Mouse (Mus musculus): ENCODE measurements around the gene Trhr2. TPM values are rescaled to one million over a fixed set of nuclear protein-coding genes. Genes with fewer than 3 reads are reported as not detected.
"Not testable (repeated sequence)": the region's sequence is repeated elsewhere in the genome, so short reads cannot be mapped to it uniquely, and the experiment has no call there.

The Trhr2 gene
- polyA plus RNA-seq, 1 experiment = 0.07 TPM

- Histone ChIP-seq H3K27me3 (ENCODE audit: control insufficient read depth, insufficient read depth, insufficient read length) (no peaks in the 10 kb centered on the region), H3K36me3 (ENCODE audit: control insufficient read depth, insufficient read depth) (peaks cover 3% of the 10 kb centered on the region), H3ac (ENCODE audit: control insufficient read depth, insufficient read length, low read depth) (no peak overlapping the region), H3K79me2 (ENCODE audit: control insufficient read depth, insufficient read depth) (no peaks in the 10 kb centered on the region), H3K79me3 (ENCODE audit: low read depth) (no peaks in the 10 kb centered on the region), H3K4me3 (ENCODE audit: insufficient read depth, poor library complexity, severe bottlenecking) (no peak overlapping the region)
- TF ChIP-seq CTCF (IDR thresholded peaks at IDR 0.05; ENCODE audit: control insufficient read depth, insufficient read depth, insufficient read length) (no peak), MAX (IDR thresholded peaks at IDR 0.05) (no peak), USF1 (IDR thresholded peaks at IDR 0.05; ENCODE audit: low read depth) (no peak), MYOG (IDR thresholded peaks at IDR 0.05; ENCODE audit: control insufficient read depth, extremely low read depth, insufficient read length) (no peak), MYOD1 (IDR thresholded peaks at IDR 0.05; ENCODE audit: control insufficient read depth, insufficient read length, low read depth) (no peak), CEBPB (IDR thresholded peaks at IDR 0.05; ENCODE audit: low read depth) (no peak), FOSL1 (IDR thresholded peaks at IDR 0.05; ENCODE audit: insufficient read depth, low read length, poor library complexity, severe bottlenecking) (no peak)
Measured at GRCm38 (mm10) chr8:122326114-122326542, 34.4 kb downstream of the Trhr2 start.

- peaks cover 3% of the 10 kb centered on the region for H3K36me3 ChIP-seq (ENCODE audit: control insufficient read depth, insufficient read depth)
- no peak overlapping the region for H3ac ChIP-seq (ENCODE audit: control insufficient read depth, insufficient read length, low read depth)
- H3K27me3 ChIP-seq (ENCODE audit: control insufficient read depth, insufficient read depth, insufficient read length) = no peaks in the 10 kb centered on the region
- no peaks in the 10 kb centered on the region for H3K79me2 ChIP-seq (ENCODE audit: control insufficient read depth, insufficient read depth)
- no peak overlapping the region for H3K4me3 ChIP-seq (ENCODE audit: insufficient read depth, poor library complexity, severe bottlenecking)
- no peak for TF ChIP-seq CTCF (IDR thresholded peaks at IDR 0.05; ENCODE audit: control insufficient read depth, insufficient read depth, insufficient read length)
- TF ChIP-seq MYOG (IDR thresholded peaks at IDR 0.05; ENCODE audit: control insufficient read depth, extremely low read depth, insufficient read length) = no peak
- no peak for TF ChIP-seq MYOD1 (IDR thresholded peaks at IDR 0.05; ENCODE audit: control insufficient read depth, insufficient read length, low read depth)
- TF ChIP-seq CEBPB (IDR thresholded peaks at IDR 0.05; ENCODE audit: low read depth) = no peak
- no peak for TF ChIP-seq FOSL1 (IDR thresholded peaks at IDR 0.05; ENCODE audit: insufficient read depth, low read length, poor library complexity, severe bottlenecking)
- no peak for TF ChIP-seq MAX (IDR thresholded peaks at IDR 0.05)
- no peak for TF ChIP-seq USF1 (IDR thresholded peaks at IDR 0.05; ENCODE audit: low read depth)
- H3K79me3 ChIP-seq (ENCODE audit: low read depth) = no peaks in the 10 kb centered on the region
Measured at GRCm38 (mm10) chr8:122325196-122325595, 35.4 kb downstream of the Trhr2 start.

GRCm38 (mm10) chr8:122323951-122324402, 36.6 kb downstream of the Trhr2 start:
- not testable (repeated sequence) for H3ac ChIP-seq (ENCODE audit: control insufficient read depth, insufficient read length, low read depth); H3K79me3 ChIP-seq (ENCODE audit: low read depth); H3K4me3 ChIP-seq (ENCODE audit: insufficient read depth, poor library complexity, severe bottlenecking); H3K36me3 ChIP-seq (ENCODE audit: control insufficient read depth, insufficient read depth); H3K27me3 ChIP-seq (ENCODE audit: control insufficient read depth, insufficient read depth, insufficient read length); H3K79me2 ChIP-seq (ENCODE audit: control insufficient read depth, insufficient read depth)

GRCm38 (mm10) chr8:122322792-122323191, 37.8 kb downstream of the Trhr2 start:
- Histone ChIP-seq H3K4me3 (ENCODE audit: insufficient read depth, poor library complexity, severe bottlenecking) (no peak overlapping the region), H3K27me3 (ENCODE audit: control insufficient read depth, insufficient read depth, insufficient read length) (no peaks in the 10 kb centered on the region), H3K79me2 (ENCODE audit: control insufficient read depth, insufficient read depth) (no peaks in the 10 kb centered on the region), H3K79me3 (ENCODE audit: low read depth) (no peaks in the 10 kb centered on the region), H3ac (ENCODE audit: control insufficient read depth, insufficient read length, low read depth) (no peak overlapping the region), H3K36me3 (ENCODE audit: control insufficient read depth, insufficient read depth) (peaks cover 3% of the 10 kb centered on the region)
- no peak for TF ChIP-seq MYOG (IDR thresholded peaks at IDR 0.05; ENCODE audit: control insufficient read depth, extremely low read depth, insufficient read length)

- Histone ChIP-seq H3K79me3 (ENCODE audit: low read depth) (no peaks in the 10 kb centered on the region), H3K79me2 (ENCODE audit: control insufficient read depth, insufficient read depth) (no peaks in the 10 kb centered on the region), H3K27me3 (ENCODE audit: control insufficient read depth, insufficient read depth, insufficient read length) (no peaks in the 10 kb centered on the region), H3K4me3 (ENCODE audit: insufficient read depth, poor library complexity, severe bottlenecking) (no peak overlapping the region), H3K36me3 (ENCODE audit: control insufficient read depth, insufficient read depth) (peaks cover 3% of the 10 kb centered on the region), H3ac (ENCODE audit: control insufficient read depth, insufficient read length, low read depth) (no peak overlapping the region)
- TF ChIP-seq MAX (IDR thresholded peaks at IDR 0.05) (no peak), CEBPB (IDR thresholded peaks at IDR 0.05; ENCODE audit: low read depth) (no peak), CTCF (IDR thresholded peaks at IDR 0.05; ENCODE audit: control insufficient read depth, insufficient read depth, insufficient read length) (no peak), FOSL1 (IDR thresholded peaks at IDR 0.05; ENCODE audit: insufficient read depth, low read length, poor library complexity, severe bottlenecking) (no peak), USF1 (IDR thresholded peaks at IDR 0.05; ENCODE audit: low read depth) (no peak), MYOG (IDR thresholded peaks at IDR 0.05; ENCODE audit: control insufficient read depth, extremely low read depth, insufficient read length) (no peak), MYOD1 (IDR thresholded peaks at IDR 0.05; ENCODE audit: control insufficient read depth, insufficient read length, low read depth) (no peak)
Measured at GRCm38 (mm10) chr8:122322126-122322525, 38.4 kb downstream of the Trhr2 start.

GRCm38 (mm10) chr8:122321455-122321921, 39.1 kb downstream of the Trhr2 start:
- Histone ChIP-seq H3ac (ENCODE audit: control insufficient read depth, insufficient read length, low read depth) (no peak overlapping the region), H3K36me3 (ENCODE audit: control insufficient read depth, insufficient read depth) (peaks cover 3% of the 10 kb centered on the region), H3K4me3 (ENCODE audit: insufficient read depth, poor library complexity, severe bottlenecking) (no peak overlapping the region), H3K79me3 (ENCODE audit: low read depth) (no peaks in the 10 kb centered on the region), H3K79me2 (ENCODE audit: control insufficient read depth, insufficient read depth) (no peaks in the 10 kb centered on the region), H3K27me3 (ENCODE audit: control insufficient read depth, insufficient read depth, insufficient read length) (no peaks in the 10 kb centered on the region)
- TF ChIP-seq MYOG (IDR thresholded peaks at IDR 0.05; ENCODE audit: control insufficient read depth, extremely low read depth, insufficient read length) (no peak), FOSL1 (IDR thresholded peaks at IDR 0.05; ENCODE audit: insufficient read depth, low read length, poor library complexity, severe bottlenecking) (no peak), MAX (IDR thresholded peaks at IDR 0.05) (no peak), USF1 (IDR thresholded peaks at IDR 0.05; ENCODE audit: low read depth) (no peak), MYOD1 (IDR thresholded peaks at IDR 0.05; ENCODE audit: control insufficient read depth, insufficient read length, low read depth) (no peak), CTCF (IDR thresholded peaks at IDR 0.05; ENCODE audit: control insufficient read depth, insufficient read depth, insufficient read length) (no peak), CEBPB (IDR thresholded peaks at IDR 0.05; ENCODE audit: low read depth) (no peak)
